Mouse (Mus musculus): Measurements from ENCODE around the gene Mipep. TPM values are rescaled to one million over a fixed set of nuclear protein-coding genes. Genes with fewer than 3 reads are reported as not detected.
A peak's percentile ranks its signal among the peaks of the same experiment; 100 is the strongest.

The Mipep gene
- polyA plus RNA-seq, 1 experiment from 2014 or later, result 18.3 TPM

DNA sequence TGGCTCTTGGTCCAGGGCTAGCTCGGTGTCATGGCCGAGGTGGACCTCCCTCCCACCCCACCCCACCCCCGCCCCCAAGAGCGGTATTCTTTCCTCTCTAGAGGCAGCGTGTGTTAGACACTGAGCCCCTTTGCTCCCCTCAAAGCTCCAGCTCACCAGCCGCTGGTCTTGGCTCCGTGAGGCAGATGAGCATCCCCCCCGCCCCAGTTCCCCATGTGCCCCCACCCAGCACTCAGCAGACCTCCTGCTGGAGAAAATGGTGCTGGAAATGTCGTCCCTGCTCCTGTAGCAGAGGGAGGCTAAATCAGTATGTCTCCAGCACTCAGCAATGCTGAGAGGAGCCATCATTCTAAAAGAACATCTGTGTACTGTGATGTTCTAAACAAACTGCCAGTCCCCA is 40.7 kb upstream of the Mipep start:
- 73% methylated on average over 9 of the region's 9 CpGs for WGBS
- Histone ChIP-seq H3K9me3 (replicated peaks) (no peaks in the 10 kb centered on the region), H3K9ac (no peak overlapping the region), H3K4me2 (no peak overlapping the region), H3K27ac (no peak overlapping the region), H3K36me3 (ENCODE audit: poor library complexity, severe bottlenecking) (peaks cover 41% of the 10 kb centered on the region), H3K4me3 (no peak overlapping the region), H3K4me1 (peaks cover 39% of the 10 kb centered on the region), H3K27me3 (no peaks in the 10 kb centered on the region)
- no peak for ATAC-seq

GRCm38 (mm10) chr14:60745201-60745600 is 39.2 kb upstream of the Mipep start:
- Histone ChIP-seq H3K27me3 (no peaks in the 10 kb centered on the region), H3K4me3 (no peak overlapping the region), H3K4me1 (peaks cover 29% of the 10 kb centered on the region), H3K36me3 (ENCODE audit: poor library complexity, severe bottlenecking) (peaks cover 56% of the 10 kb centered on the region), H3K4me2 (no peak overlapping the region), H3K9me3 (replicated peaks) (no peaks in the 10 kb centered on the region), H3K27ac (no peak overlapping the region), H3K9ac (no peak overlapping the region)
- WGBS, result 89% methylated on average over 6 of the region's 6 CpGs
- no peak for ATAC-seq

DNA sequence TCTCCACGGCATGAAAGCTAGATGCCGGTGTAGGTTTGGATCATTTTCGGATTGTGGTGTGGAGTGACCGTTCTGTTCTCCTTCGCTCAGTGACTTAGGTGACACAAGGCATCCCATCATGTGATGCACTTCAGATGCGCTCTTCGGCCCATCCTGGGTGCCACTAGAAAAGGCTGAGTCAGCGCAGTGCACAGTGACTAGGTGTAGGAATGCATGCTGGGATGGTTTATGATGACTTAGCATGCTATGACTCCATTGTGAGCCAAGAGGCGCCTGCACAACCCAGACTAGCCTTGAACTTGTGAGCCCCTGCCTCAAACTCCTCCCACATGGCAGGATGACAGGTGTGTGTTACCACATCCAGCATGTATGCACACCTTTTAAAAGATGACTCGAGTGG is 38.2 kb upstream of the Mipep start:
- no peaks in the 10 kb centered on the region for H3K9me3 ChIP-seq (replicated peaks)
- H3K27me3 ChIP-seq, result no peaks in the 10 kb centered on the region
- no peak overlapping the region for H3K4me2 ChIP-seq
- WGBS, result 96% methylated on average over 10 of the region's 10 CpGs
- H3K4me1 ChIP-seq, result peaks cover 25% of the 10 kb centered on the region
- H3K36me3 ChIP-seq (ENCODE audit: poor library complexity, severe bottlenecking), result peaks cover 66% of the 10 kb centered on the region
- no peak overlapping the region for H3K9ac ChIP-seq
- H3K27ac ChIP-seq, result no peak overlapping the region
- ATAC-seq, result no peak
- H3K4me3 ChIP-seq, result no peak overlapping the region

- Histone ChIP-seq H3K4me3 (no peak overlapping the region), H3K4me2 (no peak overlapping the region), H3K27me3 (no peaks in the 10 kb centered on the region), H3K36me3 (ENCODE audit: poor library complexity, severe bottlenecking) (peaks cover 73% of the 10 kb centered on the region), H3K9ac (no peak overlapping the region), H3K4me1 (peaks cover 17% of the 10 kb centered on the region), H3K9me3 (replicated peaks) (no peaks in the 10 kb centered on the region), H3K27ac (no peak overlapping the region)
- ATAC-seq, result no peak
- WGBS, result 94% methylated on average over 21 of the region's 21 CpGs
These were observed 37.1 kb upstream of the Mipep start for GRCm38 (mm10) chr14:60747154-60747870.

DNA sequence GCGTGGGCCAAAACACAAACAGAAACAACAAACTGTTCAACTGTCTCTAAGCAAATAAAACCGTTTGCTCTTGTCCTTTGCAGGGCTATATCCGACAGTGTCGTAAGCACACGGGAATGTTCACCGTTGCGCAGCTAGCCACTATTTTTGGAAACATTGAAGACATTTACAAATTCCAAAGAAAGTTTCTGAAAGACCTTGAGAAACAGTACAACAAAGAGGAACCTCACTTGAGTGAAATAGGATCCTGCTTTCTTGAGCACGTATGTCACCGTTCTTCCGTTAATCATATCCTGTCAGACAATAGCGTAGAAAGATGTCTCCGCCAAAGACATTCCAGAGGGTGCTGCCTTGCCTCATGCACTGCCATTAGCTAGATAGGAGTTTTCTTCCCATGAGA is 34.5 kb upstream of the Mipep start:
- 89% methylated on average over 12 of the region's 12 CpGs for WGBS
- no peak for ATAC-seq
- no peak overlapping the region for H3K9ac ChIP-seq
- peaks cover 78% of the 10 kb centered on the region for H3K36me3 ChIP-seq (ENCODE audit: poor library complexity, severe bottlenecking)
- H3K27me3 ChIP-seq, result no peaks in the 10 kb centered on the region
- peaks cover 22% of the 10 kb centered on the region for H3K4me1 ChIP-seq
- no peaks in the 10 kb centered on the region for H3K9me3 ChIP-seq (replicated peaks)
- H3K4me3 ChIP-seq, result no peak overlapping the region
- no peak overlapping the region for H3K4me2 ChIP-seq
- no peak overlapping the region for H3K27ac ChIP-seq

GRCm38 (mm10) chr14:60751581-60751980 is 32.8 kb upstream of the Mipep start:
- peaks cover 79% of the 10 kb centered on the region for H3K36me3 ChIP-seq (ENCODE audit: poor library complexity, severe bottlenecking)
- no peak for ATAC-seq
- WGBS, result 93% methylated on average over 16 of the region's 16 CpGs
- H3K4me3 ChIP-seq, result no peak overlapping the region
- H3K4me1 ChIP-seq, result peaks cover 22% of the 10 kb centered on the region
- no peaks in the 10 kb centered on the region for H3K9me3 ChIP-seq (replicated peaks)
- H3K9ac ChIP-seq, result no peak overlapping the region
- H3K27ac ChIP-seq, result peak overlapping the region; percentile 49
- no peaks in the 10 kb centered on the region for H3K27me3 ChIP-seq
- no peak overlapping the region for H3K4me2 ChIP-seq

DNA sequence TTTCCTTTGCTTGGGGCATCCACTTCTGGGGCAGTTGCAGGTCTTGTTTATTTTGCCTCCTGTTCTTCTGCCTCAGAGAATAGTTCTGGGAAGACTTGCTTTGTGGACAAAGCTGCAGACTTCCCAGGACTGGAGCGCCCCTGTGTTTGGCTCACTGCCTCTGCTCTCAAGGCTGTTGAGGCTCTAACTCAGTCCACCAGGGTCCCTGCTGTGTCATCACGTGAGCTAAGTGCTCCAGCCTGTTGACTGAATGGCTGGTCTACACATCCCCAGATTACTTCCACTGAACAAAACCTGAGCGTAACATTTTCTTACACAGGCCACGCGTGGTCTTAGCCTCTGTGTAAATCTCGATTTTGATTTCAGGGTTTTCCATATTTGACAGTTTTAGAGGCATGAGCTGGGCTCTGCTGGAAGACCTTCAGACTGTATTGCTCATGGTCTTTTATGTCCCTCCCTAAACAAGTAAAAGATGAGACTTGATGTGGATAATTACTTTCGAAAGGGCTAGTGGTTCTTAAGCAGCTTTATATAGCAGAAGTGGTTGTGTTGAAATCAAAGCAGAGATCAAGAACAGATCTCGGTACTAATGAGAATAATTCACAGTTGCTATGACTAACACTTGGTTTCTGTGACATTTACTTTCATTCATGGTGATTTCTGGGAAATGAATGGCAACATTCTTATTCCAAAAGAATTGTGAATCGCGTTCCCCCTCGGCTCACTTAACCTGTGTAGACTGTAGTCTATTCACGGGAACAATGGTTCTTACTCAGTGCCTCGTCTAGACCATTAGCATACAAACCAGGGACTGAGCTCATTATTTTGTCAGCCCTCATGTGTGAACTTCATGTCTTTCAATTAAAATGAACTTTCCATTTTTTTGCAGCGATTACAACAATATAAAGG is 31.2 kb upstream of the Mipep start:
- no peaks in the 10 kb centered on the region for H3K27me3 ChIP-seq
- no peak overlapping the region for H3K9ac ChIP-seq
- H3K4me3 ChIP-seq, result no peak overlapping the region
- ATAC-seq, result peak; percentile 87
- peaks cover 79% of the 10 kb centered on the region for H3K36me3 ChIP-seq (ENCODE audit: poor library complexity, severe bottlenecking)
- H3K9me3 ChIP-seq (replicated peaks), result no peaks in the 10 kb centered on the region
- 24% methylated on average over 14 of the region's 14 CpGs for WGBS
- peak overlapping the region; percentile 81 for H3K27ac ChIP-seq
- H3K4me2 ChIP-seq, result no peak overlapping the region
- peaks cover 22% of the 10 kb centered on the region for H3K4me1 ChIP-seq

DNA sequence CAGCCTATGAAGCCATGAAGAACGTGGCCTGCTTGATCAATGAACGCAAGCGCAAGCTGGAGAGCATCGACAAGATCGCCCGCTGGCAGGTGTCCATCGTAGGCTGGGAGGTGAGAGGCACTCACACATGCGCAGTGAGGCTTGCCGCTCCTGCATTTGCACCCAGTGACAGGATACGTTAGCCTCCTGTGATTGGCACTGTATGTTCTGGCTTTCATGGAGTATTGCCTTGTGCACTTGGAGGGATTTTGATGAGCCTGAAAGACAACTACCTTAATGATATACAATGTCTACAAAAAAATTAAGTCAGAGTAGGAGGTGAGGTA is 30.6 kb upstream of the Mipep start:
- H3K9ac ChIP-seq, result no peak overlapping the region
- H3K4me3 ChIP-seq, result no peak overlapping the region
- peaks cover 22% of the 10 kb centered on the region for H3K4me1 ChIP-seq
- no peaks in the 10 kb centered on the region for H3K9me3 ChIP-seq (replicated peaks)
- ATAC-seq, result peak; percentile 72
- H3K36me3 ChIP-seq (ENCODE audit: poor library complexity, severe bottlenecking), result peaks cover 79% of the 10 kb centered on the region
- H3K27me3 ChIP-seq, result no peaks in the 10 kb centered on the region
- no peak overlapping the region for H3K4me2 ChIP-seq
- WGBS, result 22% methylated on average over 10 of the region's 10 CpGs
- H3K27ac ChIP-seq, result peak overlapping the region; percentile 81

- Histone ChIP-seq H3K27ac (no peak overlapping the region), H3K27me3 (no peaks in the 10 kb centered on the region), H3K36me3 (ENCODE audit: poor library complexity, severe bottlenecking) (peaks cover 79% of the 10 kb centered on the region), H3K4me3 (no peak overlapping the region), H3K4me1 (peaks cover 22% of the 10 kb centered on the region), H3K9me3 (replicated peaks) (no peaks in the 10 kb centered on the region), H3K4me2 (no peak overlapping the region), H3K9ac (no peak overlapping the region)
- WGBS, result 97% methylated on average over 5 of the region's 5 CpGs
- no peak for ATAC-seq
These were observed 29.7 kb upstream of the Mipep start for GRCm38 (mm10) chr14:60754656-60755055.

DNA sequence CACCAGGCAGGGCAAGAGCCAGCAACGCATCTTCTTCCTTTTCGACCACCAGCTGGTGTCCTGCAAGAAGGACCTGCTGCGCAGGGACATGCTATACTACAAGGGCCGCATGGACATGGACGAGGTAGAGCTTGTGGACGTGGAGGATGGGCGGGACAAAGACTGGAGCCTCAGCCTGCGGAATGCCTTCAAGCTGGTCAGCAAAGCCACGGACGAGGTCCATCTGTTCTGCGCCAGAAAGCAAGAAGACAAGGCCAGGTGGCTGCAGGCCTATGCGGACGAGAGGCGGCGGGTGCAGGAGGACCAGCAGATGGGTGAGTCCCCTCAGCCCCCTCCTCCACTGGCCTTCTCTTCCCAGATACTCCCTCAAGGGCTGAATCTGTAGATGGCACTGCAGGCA is 28.1 kb upstream of the Mipep start:
- H3K4me1 ChIP-seq, result peaks cover 15% of the 10 kb centered on the region
- whole genome bisulfite sequencing, result 95% methylated on average over 15 of the region's 15 CpGs
- H3K4me2 ChIP-seq, result no peak overlapping the region
- no peaks in the 10 kb centered on the region for H3K27me3 ChIP-seq
- H3K4me3 ChIP-seq, result no peak overlapping the region
- H3K27ac ChIP-seq, result no peak overlapping the region
- no peak overlapping the region for H3K9ac ChIP-seq
- ATAC-seq, result no peak
- H3K36me3 ChIP-seq (ENCODE audit: poor library complexity, severe bottlenecking), result peaks cover 79% of the 10 kb centered on the region
- H3K9me3 ChIP-seq (replicated peaks), result no peaks in the 10 kb centered on the region

DNA sequence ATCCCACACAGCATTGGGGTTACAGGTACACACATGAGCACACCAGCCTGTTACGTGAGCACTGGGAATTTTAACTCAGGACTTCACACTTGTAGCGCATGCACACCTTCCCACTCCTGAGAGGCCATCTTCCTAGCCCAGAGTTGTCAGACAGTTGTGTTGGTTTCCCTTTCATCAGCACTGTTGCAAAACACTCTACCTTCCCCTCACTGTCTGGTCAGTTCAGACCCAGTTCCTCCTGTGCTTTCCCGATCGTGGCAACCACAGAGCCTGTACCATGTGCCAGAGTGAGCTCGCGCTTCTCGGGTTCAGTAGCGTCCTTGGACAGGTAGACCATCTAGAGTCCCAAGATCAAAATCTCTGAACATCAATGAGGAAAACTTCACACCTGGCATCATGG is 27.1 kb upstream of the Mipep start:
- WGBS, result 98% methylated on average over 8 of the region's 8 CpGs
- Histone ChIP-seq H3K4me3 (no peak overlapping the region), H3K36me3 (ENCODE audit: poor library complexity, severe bottlenecking) (peaks cover 82% of the 10 kb centered on the region), H3K27ac (no peak overlapping the region), H3K27me3 (no peaks in the 10 kb centered on the region), H3K9ac (no peak overlapping the region), H3K4me1 (peaks cover 12% of the 10 kb centered on the region), H3K9me3 (replicated peaks) (no peaks in the 10 kb centered on the region), H3K4me2 (no peak overlapping the region)
- ATAC-seq, result no peak

- WGBS, result 97% methylated on average over 7 of the region's 7 CpGs
- peaks cover 87% of the 10 kb centered on the region for H3K36me3 ChIP-seq (ENCODE audit: poor library complexity, severe bottlenecking)
These were observed 26.7 kb upstream of the Mipep start for GRCm38 (mm10) chr14:60757722-60758121.

More at GRCm38 (mm10) chr14:60757722-60758121, 26.7 kb upstream of the Mipep start:
- Histone ChIP-seq H3K4me3 (no peak overlapping the region), H3K4me2 (no peak overlapping the region), H3K27ac (no peak overlapping the region), H3K4me1 (peaks cover 12% of the 10 kb centered on the region), H3K27me3 (no peaks in the 10 kb centered on the region), H3K9me3 (replicated peaks) (no peaks in the 10 kb centered on the region), H3K9ac (no peak overlapping the region)
- ATAC-seq, result no peak

Data from forebrain, embryonic 13.5 days (tissue).